Mouse (Mus musculus) forebrain, embryonic 16.5 days (tissue): Measurements from ENCODE around the gene Ric1. TPM values are rescaled to one million over a fixed set of nuclear protein-coding genes. Genes with fewer than 3 reads are reported as not detected.

ENCODE experiments used
- ATAC-seq: fragments of 200-750 bp; cut with Nextera tagmentation; 2 replicates; pipeline ENCODE4 v1.8.0; 2017; ENCODE audit warnings: mild to moderate bottlenecking, moderate library complexity
- H3K27ac ChIP-seq: fragments of 300-500 bp; sonication (generic); 2 replicates; pipeline ENCODE4 v1.5.1; 2014; ENCODE audit warnings: low read length, control low read depth
- H3K27me3 ChIP-seq: fragments of 300-500 bp; sonication (generic); replicated peaks from 2 replicates; pipeline ENCODE4 v1.6.1; 2014; ENCODE audit warnings: low read length; ENCODE audit not compliant: control insufficient read depth, insufficient read depth
- H3K36me3 ChIP-seq: fragments of 300-500 bp; sonication (generic); 2 replicates; pipeline ENCODE4 v1.6.1; 2014; ENCODE audit not compliant: control insufficient read depth, insufficient read depth
- H3K4me1 ChIP-seq: fragments of 300-500 bp; sonication (generic); replicated peaks from 2 replicates; pipeline ENCODE4 v1.6.1; 2014; ENCODE audit warnings: low read length; ENCODE audit not compliant: control insufficient read depth, insufficient read depth
- H3K4me2 ChIP-seq: fragments of 300-500 bp; sonication (generic); 2 replicates; pipeline ENCODE4 v1.6.1; 2014; ENCODE audit warnings: mild to moderate bottlenecking, low read length, control low read depth
- H3K4me3 ChIP-seq: fragments of 300-500 bp; sonication (generic); replicated peaks from 2 replicates; pipeline ENCODE4 v1.5.1; 2014; ENCODE audit warnings: mild to moderate bottlenecking, low read length, control low read depth
- H3K9ac ChIP-seq: fragments of 300-500 bp; sonication (generic); replicated peaks from 2 replicates; pipeline ENCODE4 v1.6.1; 2014; ENCODE audit warnings: low read depth, low read length, control low read depth
- H3K9me3 ChIP-seq: fragments of 300-500 bp; sonication (generic); 2 replicates; pipeline ENCODE4 v1.6.1; 2016; ENCODE audit warnings: low read length; ENCODE audit not compliant: control insufficient read depth
- WGBS: fragments of 180-500 bp; shearing (Covaris S2); extraction: QIAGEN DNeasy Blood & Tissue Kit; methylation state at CpG from one replicate; pipeline ENCODE4 v1.1.7; 2014; 5-methylcytosine and 5-hydroxymethylcytosine counted together
- polyA plus RNA-seq: library from polyadenylated mRNA; unstranded; fragments of >200 nt; fragmentation: Nextera tagmentation; extraction: Ambion mirVana; gene quantifications from 2 replicates; pipeline ENCODE4 v1.2.1, GENCODE M21; 2015

Ric1 gene
- polyA plus RNA-seq, 1 experiment from 2014 or later: 14.0 TPM

DNA sequence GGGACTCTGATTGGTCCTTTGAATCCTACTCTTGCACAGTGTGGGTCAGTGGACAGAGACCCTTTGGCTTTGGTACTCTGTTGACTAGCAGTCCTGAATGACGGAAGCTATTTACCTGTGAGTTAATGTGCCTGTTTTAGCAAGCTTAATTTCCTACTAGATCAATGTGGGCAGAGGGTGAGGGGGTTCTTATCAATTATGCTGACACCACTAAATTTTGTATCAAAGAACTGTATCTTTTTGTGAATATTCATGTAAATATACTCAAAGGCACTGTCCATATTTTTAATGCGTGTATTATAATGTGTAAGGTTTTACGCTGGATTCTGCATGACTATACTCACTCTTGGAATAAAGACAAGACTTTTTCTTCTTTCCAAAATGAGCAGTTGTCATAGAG is 82.6 kb downstream of the Ric1 start:
- no peak overlapping the region for H3K27ac ChIP-seq
- 88% methylated on average over 3 of the region's 3 CpGs for WGBS
- no peak overlapping the region for H3K9ac ChIP-seq
- no peak for ATAC-seq
- H3K4me3 ChIP-seq: no peak overlapping the region
- no peaks in the 10 kb centered on the region for H3K9me3 ChIP-seq
- H3K4me2 ChIP-seq: no peak overlapping the region
- no peaks in the 10 kb centered on the region for H3K27me3 ChIP-seq
- no peaks in the 10 kb centered on the region for H3K4me1 ChIP-seq
- H3K36me3 ChIP-seq: peaks cover 14% of the 10 kb centered on the region

DNA sequence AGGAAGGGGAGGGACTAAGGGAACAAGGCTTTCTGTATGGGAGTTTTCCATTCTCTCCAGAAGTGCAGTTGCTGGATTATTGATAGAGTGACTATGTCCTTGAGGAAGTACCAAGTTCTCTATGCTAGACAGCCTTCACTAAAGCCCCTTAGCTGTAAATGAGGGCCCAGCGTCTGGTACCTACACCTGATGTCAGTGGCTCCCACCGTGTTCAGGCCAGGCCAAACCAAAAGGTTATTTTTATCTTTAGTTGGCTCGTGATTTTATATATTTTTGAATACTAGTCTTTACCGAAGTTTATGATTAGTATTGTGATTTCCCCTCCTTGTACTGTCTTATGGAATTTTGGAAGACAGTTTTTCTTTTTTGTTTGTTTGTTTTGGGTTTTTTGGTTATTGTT is 85.4 kb downstream of the Ric1 start:
- Histone ChIP-seq H3K9me3 (no peaks in the 10 kb centered on the region), H3K4me1 (no peaks in the 10 kb centered on the region), H3K27me3 (no peaks in the 10 kb centered on the region), H3K36me3 (peaks cover 5% of the 10 kb centered on the region), H3K27ac (no peak overlapping the region), H3K4me2 (no peak overlapping the region), H3K9ac (no peak overlapping the region), H3K4me3 (no peak overlapping the region)
- no peak for ATAC-seq
- 91% methylated on average over 4 of the region's 4 CpGs for WGBS

DNA sequence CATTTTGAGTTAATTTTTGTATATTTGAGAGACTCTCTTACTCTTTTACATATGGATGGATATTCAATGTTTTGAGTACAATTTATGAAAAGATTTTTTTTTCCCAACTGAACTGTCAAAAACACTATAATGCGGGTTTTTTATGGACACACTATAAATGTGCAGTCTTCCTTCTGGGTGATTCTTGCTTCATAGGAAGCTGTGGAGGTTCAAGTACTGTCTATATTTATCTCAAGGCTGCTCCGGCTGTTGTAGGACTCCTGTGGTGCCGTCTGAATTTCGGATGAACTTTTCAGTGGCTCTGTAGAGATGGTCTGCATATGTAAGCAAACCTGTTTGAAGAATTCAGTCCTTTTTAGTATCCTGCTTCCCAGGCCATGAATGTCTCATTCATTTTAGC is 86.1 kb downstream of the Ric1 start:
- no peak for ATAC-seq
- Histone ChIP-seq H3K4me3 (no peak overlapping the region), H3K27ac (no peak overlapping the region), H3K27me3 (no peaks in the 10 kb centered on the region), H3K4me1 (no peaks in the 10 kb centered on the region), H3K9me3 (no peaks in the 10 kb centered on the region), H3K36me3 (peaks cover 2% of the 10 kb centered on the region; the same call in 1 of the 2 replicates), H3K9ac (no peak overlapping the region), H3K4me2 (no peak overlapping the region)
- 85% methylated on average over 4 of the region's 4 CpGs for WGBS

DNA sequence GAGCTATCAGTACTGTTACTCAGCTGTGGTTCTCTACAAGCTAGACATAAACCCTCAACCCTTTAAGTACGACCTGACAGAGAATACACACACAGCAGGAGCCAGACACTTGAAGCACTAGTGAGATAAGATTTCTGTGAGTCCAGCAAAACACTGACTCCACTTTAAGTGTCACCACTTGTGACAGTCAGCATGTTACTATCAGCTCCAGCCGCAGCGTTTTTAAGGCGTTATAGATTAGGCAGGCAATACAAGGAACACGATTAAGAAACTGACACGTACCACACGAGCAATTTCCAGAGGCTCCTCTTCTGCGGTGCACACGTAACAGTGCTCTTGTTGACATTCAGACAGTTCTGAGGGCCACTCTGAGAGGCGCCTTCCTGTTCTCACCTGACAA is 88.8 kb downstream of the Ric1 start:
- ATAC-seq: no peak
- Histone ChIP-seq H3K9me3 (no peaks in the 10 kb centered on the region), H3K9ac (no peak overlapping the region), H3K4me3 (no peak overlapping the region), H3K4me1 (no peaks in the 10 kb centered on the region), H3K36me3 (no peaks in the 10 kb centered on the region), H3K4me2 (no peak overlapping the region), H3K27me3 (no peaks in the 10 kb centered on the region), H3K27ac (no peak overlapping the region)
- 88% methylated on average over 10 of the region's 10 CpGs for WGBS

GRCm38 (mm10) chr19:29612102-29612501 is 90.0 kb downstream of the Ric1 start:
- H3K4me3 ChIP-seq: no peak overlapping the region
- H3K9me3 ChIP-seq: no peaks in the 10 kb centered on the region
- H3K27me3 ChIP-seq: no peaks in the 10 kb centered on the region
- H3K9ac ChIP-seq: no peak overlapping the region
- no peak for ATAC-seq
- WGBS: 91% methylated on average over 2 of the region's 2 CpGs
- H3K27ac ChIP-seq: no peak overlapping the region
- H3K4me1 ChIP-seq: no peaks in the 10 kb centered on the region
- H3K36me3 ChIP-seq: no peaks in the 10 kb centered on the region
- no peak overlapping the region for H3K4me2 ChIP-seq

DNA sequence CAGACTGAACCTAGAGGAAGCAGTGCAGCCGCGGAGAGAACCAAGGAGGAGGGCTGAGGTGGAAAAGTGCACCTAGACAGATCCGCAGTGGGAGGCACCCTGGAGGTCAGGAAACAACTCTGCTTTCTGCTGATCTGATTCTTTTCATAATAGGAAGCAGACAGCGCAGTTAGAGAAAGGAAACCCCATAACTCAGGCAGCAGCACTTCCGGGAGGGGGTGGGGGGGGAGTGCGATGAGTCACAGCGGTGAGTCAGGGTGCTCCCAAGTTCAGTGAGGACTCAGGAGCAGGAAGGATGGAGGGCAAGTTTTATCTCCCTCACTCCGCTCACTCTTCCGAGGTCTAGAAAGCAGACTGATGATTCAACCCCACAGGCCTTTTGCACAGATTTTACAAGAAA is 119.0 kb downstream of the Ric1 start:
- no peaks in the 10 kb centered on the region for H3K36me3 ChIP-seq
- H3K27ac ChIP-seq: no peak overlapping the region
- H3K4me2 ChIP-seq: no peak overlapping the region
- H3K4me3 ChIP-seq: no peak overlapping the region
- WGBS: 77% methylated on average over 7 of the region's 9 CpGs
- peaks cover 2% of the 10 kb centered on the region; the same call in 1 of the 2 replicates for H3K9me3 ChIP-seq
- no peaks in the 10 kb centered on the region for H3K27me3 ChIP-seq
- no peaks in the 10 kb centered on the region for H3K4me1 ChIP-seq
- ATAC-seq: no peak
- no peak overlapping the region for H3K9ac ChIP-seq

- peaks cover 2% of the 10 kb centered on the region; the same call in 1 of the 2 replicates for H3K9me3 ChIP-seq
- no peaks in the 10 kb centered on the region for H3K27me3 ChIP-seq
- H3K4me2 ChIP-seq: no peak overlapping the region
- H3K9ac ChIP-seq: no peak overlapping the region
- WGBS: 34% methylated on average over 5 of the region's 5 CpGs
- H3K4me1 ChIP-seq: no peaks in the 10 kb centered on the region
- H3K36me3 ChIP-seq: no peaks in the 10 kb centered on the region
- no peak for ATAC-seq
- H3K4me3 ChIP-seq: no peak overlapping the region
- H3K27ac ChIP-seq: no peak overlapping the region
Observed at GRCm38 (mm10) chr19:29641510-29641909, 119.4 kb downstream of the Ric1 start.

DNA sequence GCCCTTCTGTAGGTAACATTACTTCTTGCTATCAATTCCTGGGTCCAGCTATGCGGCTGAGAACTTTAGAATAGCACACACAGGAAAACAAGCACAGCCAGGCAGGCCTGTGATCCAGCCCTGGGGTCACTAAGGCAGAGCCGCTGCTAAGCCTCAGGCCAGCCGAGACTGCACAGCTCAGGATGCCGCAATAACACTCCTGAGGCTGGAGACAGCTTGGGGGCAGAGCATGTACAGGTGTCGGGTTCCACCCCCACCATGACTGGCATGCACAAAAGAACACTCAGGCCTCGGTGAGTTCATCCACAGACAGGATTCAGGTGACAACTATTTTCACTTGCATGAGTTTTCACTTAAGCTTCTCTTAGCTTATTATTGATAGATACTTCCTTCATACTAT is 120.1 kb downstream of the Ric1 start:
- 55% methylated on average over 6 of the region's 6 CpGs for WGBS
- no peak overlapping the region for H3K27ac ChIP-seq
- H3K9ac ChIP-seq: no peak overlapping the region
- no peak overlapping the region for H3K4me3 ChIP-seq
- no peaks in the 10 kb centered on the region for H3K27me3 ChIP-seq
- no peaks in the 10 kb centered on the region for H3K36me3 ChIP-seq
- H3K4me1 ChIP-seq: no peaks in the 10 kb centered on the region
- peaks cover 2% of the 10 kb centered on the region; the same call in 1 of the 2 replicates for H3K9me3 ChIP-seq
- no peak for ATAC-seq
- H3K4me2 ChIP-seq: no peak overlapping the region

DNA sequence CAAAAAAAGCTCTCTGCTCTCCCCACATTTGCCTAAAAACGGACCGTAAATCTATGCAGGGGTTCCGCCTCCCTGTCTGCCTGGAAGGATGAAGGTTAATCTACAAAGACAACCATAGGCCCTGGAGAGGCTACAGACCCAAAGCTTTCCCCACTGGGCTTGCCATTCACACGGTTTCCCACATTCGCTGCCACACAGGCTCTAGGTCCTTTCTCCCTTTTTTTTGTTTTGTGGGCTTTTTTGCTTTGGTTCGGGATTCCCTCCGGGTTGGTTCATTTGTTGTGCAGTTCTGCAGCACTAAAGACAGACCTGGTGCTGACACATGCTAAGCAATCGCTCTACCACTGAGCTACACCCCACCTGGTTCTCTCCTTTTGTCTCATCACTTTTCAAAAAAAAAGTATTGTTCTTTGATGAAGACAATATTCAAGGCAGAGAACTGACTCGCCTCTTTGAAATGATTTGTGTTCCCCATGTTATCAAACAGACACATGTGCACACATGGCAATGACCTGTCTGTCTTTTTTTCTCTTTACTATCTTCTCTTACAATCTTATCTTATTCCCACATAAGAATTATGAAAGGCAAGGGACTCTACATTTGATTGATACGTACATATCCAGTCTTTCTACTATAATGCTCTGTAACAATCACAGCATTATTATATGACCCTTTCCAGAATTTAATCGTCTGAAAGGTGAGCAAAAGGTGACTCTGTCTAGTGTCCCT is 121.3 kb downstream of the Ric1 start:
- 75% methylated on average over 11 of the region's 11 CpGs for WGBS
- Histone ChIP-seq H3K27ac (no peak overlapping the region), H3K4me3 (no peak overlapping the region), H3K36me3 (no peaks in the 10 kb centered on the region), H3K9me3 (peaks cover 2% of the 10 kb centered on the region; the same call in 1 of the 2 replicates), H3K27me3 (no peaks in the 10 kb centered on the region), H3K4me1 (no peaks in the 10 kb centered on the region), H3K9ac (no peak overlapping the region), H3K4me2 (no peak overlapping the region)
- ATAC-seq: no peak

- ATAC-seq: no peak
- Histone ChIP-seq H3K4me3 (no peak overlapping the region), H3K9me3 (peaks cover 2% of the 10 kb centered on the region; the same call in 1 of the 2 replicates), H3K4me1 (no peaks in the 10 kb centered on the region), H3K9ac (no peak overlapping the region), H3K36me3 (no peaks in the 10 kb centered on the region), H3K27me3 (no peaks in the 10 kb centered on the region), H3K4me2 (no peak overlapping the region), H3K27ac (no peak overlapping the region)
- 96% methylated on average over 6 of the region's 6 CpGs for WGBS
Observed at GRCm38 (mm10) chr19:29644747-29645146, 122.7 kb downstream of the Ric1 start.
